Mouse (Mus musculus) ovary, postnatal 10 days (tissue): ENCODE results near the gene Olfr1316.

Experiments
- DNase-seq: peaks from one replicate; pipeline ENCODE4 v3.0.0; 2022; ENCODE audit warnings: low spot score

Gene Olfr1316

DNA sequence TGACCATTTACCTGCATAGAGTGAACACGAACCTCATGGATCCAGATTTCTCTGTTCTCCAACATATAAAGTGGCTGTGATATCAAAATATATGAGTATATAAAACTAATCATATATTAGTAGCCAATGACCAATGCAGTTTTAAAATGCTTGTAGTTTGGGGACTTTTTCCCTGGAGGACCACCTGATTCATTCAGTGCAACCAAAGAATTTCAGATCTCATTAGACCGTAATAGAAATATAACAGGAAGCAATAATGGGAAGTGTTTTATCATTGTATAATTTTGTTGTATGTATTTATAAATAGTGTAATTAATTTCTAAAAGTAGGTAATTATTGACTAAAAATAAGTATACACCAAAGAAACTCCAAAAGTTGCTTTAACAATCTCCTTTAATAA, at the start of gene Olfr1316:
TSS of gene Olfr1316 (minus strand) at position 101 of the 400 bp plus-strand sequence.
- no peak for DNase-seq

GRCm38 (mm10) chr2:112153898-112154297, 19.1 kb upstream of the Olfr1316 start, which contains the start of gene Olfr1318:
Olfr1318 (plus strand) TSS chr2:112154198.
- DNase-seq = no peak

DNA sequence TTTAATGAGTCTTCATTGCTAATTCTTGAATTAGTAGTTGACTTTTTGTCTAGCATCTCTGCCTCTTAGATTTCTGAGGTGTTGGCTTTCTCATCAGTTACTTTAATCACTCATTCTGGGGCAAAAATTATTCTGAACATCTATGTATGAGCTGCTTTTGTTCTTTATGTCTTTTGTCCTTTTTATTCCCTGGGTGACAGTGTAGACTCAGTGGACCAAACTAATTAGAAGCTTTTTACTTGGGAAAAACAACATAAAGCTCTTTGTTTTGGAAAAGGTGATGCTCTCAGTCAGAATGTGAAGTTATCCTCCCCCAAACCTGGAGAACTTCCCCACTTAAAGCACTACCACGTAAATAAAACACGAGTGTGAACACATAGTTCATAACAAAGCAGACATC, 5.3 kb upstream of the Olfr1316 start, which contains the start of gene Olfr1317:
TSS of gene Olfr1317 (plus strand) at position 301 of the 400 bp plus-strand sequence.
- DNase-seq = no peak

DNA sequence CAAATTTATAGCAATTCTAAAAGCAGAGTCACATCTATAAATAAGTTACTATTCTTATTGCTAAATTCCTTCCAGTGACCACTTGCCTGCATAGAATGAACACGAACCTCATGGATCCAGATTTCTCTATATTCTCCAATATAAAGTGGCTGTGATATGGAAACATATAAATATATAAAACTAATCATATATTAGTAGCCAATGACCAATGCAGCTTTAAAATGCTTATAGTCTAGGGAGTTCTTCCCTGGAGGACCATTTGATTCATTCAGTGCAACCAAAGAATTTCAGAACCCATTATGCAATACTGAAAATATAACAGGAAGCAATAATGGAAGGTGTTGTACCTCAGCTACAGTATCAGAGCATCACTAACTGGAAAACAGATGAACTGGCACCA, 19.4 kb downstream of the Olfr1316 start, which contains the start of gene Olfr1315-ps1:
TSS of gene Olfr1315-ps1 (minus strand) at position 101 of the 400 bp plus-strand sequence.
- no peak for DNase-seq

GRCm38 (mm10) chr2:112096681-112097080, 38.1 kb downstream of the Olfr1316 start, which contains the start of gene Olfr1314:
Olfr1314 (minus strand) TSS chr2:112096781.
- no peak for DNase-seq

- DNase-seq = no peak
These were observed 57.0 kb downstream of the Olfr1316 start, which contains the start of gene Olfr1313 for GRCm38 (mm10) chr2:112077743-112078142. Olfr1313 (minus strand) TSS chr2:112077843.
